Mouse (Mus musculus) bone marrow macrophage, adult 2 months (primary cell): ENCODE measurements around the gene Dusp3. TPM values are rescaled to one million over a fixed set of nuclear protein-coding genes. Genes with fewer than 3 reads are reported as not detected.

ENCODE experiments used
- H3K27ac ChIP-seq: 2 replicates; pipeline ENCODE4 v1.5.1; 2012; ENCODE audit warnings: low read depth, low read length; ENCODE audit not compliant: insufficient read depth
- H3K4me1 ChIP-seq: 2 replicates; pipeline ENCODE4 v1.6.1; 2012; ENCODE audit warnings: low read length; ENCODE audit not compliant: control insufficient read depth, insufficient read depth
- H3K4me3 ChIP-seq: 2 replicates; pipeline ENCODE4 v1.5.1; 2012; ENCODE audit warnings: mild to moderate bottlenecking, low read length, moderate library complexity; ENCODE audit not compliant: insufficient read depth
- CTCF ChIP-seq: IDR thresholded peaks from 2 replicates; pipeline ENCODE4 v1.5.1; 2012; ENCODE audit warnings: low read depth, mild to moderate bottlenecking, low read length, moderate library complexity
- POLR2A ChIP-seq: IDR thresholded peaks from 2 replicates; pipeline ENCODE4 v1.6.1; 2012; ENCODE audit warnings: mild to moderate bottlenecking, low read depth, low read length, borderline replicate concordance
- polyA plus RNA-seq: library from polyadenylated mRNA; stranded (reverse); fragments of >200 nt; gene quantifications from 2 replicates; pipeline ENCODE4 v1.2.4, GENCODE M21; 2012; ENCODE audit not compliant: missing spikeins, insufficient read depth, insufficient read length

The Dusp3 gene
- polyA plus RNA-seq, 1 experiment, result 79.3 TPM

DNA sequence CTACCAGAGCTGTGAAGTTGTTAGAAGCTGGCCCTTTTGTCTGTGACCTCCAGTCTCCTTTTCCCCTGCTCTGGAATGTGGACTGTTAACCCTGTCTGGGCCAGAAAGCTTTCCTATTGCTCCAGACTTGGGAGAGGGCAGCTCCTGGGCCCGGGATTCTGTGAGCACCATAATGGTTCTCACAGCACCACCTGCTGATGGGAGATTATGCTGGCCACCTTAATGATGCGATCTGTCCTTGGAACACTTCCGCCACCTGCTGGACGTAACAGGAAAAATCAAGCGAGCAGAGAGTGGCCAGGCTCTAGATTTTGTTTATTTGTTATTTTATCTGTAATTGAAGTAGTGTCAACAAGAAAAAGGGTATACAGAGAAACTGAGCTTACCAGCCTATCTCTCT, 18.0 kb downstream of the Dusp3 start:
- no peak overlapping the region for H3K27ac ChIP-seq
- H3K4me1 ChIP-seq, result peaks cover 36% of the 10 kb centered on the region
- H3K4me3 ChIP-seq, result no peak overlapping the region
- TF ChIP-seq POLR2A (no peak), CTCF (peak; percentile 99)

DNA sequence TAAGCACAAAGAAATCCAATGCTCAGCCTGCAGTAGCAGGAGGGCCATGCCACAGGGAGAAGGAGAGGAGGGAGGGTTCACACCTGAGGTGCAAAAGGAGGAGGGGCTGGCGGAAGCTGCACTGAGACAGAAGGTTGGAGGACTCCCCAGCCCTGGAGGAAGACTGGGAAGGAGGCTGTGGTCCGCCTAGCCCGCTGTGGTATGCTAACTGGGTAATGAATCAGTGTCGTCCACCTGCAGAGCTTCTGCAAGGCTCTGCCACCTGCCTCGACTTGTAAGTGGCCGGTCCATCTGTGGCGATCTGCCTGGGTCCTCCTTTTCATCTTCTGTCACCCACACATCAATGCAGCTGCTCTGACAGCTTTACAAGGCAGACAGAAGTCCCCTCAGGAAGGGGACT, 18.5 kb downstream of the Dusp3 start:
- Histone ChIP-seq H3K4me1 (peaks cover 32% of the 10 kb centered on the region), H3K27ac (no peak overlapping the region), H3K4me3 (no peak overlapping the region)
- TF ChIP-seq CTCF (no peak), POLR2A (no peak)

DNA sequence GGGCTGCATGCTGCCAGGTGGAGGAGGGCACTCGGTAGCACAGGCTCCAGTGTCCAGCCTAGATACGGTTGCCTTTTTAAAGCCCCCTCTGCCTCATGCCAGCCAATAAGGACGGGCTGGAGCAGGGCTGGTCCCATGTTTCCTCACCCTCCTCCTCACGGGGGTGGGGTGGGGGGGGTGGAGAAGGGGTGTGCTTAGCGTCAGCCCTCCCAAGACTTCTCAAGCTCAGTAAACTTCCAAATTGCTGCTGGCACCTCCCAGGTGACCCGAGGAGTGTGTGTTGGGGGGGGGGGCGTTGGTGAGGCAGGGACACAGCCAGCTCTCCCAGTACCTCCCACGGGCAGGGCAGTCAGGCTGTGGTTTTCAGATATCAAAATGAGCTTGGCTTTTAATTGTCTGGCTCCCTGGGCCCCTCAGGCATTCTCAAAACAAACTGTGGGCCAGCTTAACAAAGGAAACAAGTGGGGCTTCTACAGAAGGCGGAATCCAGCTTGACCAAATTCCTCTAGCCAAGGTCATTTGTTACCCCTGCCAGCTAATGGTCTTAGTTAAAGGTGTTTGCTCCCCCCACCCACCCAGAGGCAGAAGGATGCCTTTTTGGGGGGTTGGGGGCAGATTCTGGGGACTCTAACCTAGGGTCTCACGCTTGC, 19.7 kb downstream of the Dusp3 start, which contains the start of gene Sost:
Gene Sost, minus strand, starts transcription at position 51 of the 650 bp plus-strand sequence.
- TF ChIP-seq CTCF (no peak), POLR2A (no peak)
- Histone ChIP-seq H3K4me1 (peaks cover 19% of the 10 kb centered on the region), H3K27ac (no peak within 1 kb of the TSS), H3K4me3 (no peak within 1 kb of the TSS)

DNA sequence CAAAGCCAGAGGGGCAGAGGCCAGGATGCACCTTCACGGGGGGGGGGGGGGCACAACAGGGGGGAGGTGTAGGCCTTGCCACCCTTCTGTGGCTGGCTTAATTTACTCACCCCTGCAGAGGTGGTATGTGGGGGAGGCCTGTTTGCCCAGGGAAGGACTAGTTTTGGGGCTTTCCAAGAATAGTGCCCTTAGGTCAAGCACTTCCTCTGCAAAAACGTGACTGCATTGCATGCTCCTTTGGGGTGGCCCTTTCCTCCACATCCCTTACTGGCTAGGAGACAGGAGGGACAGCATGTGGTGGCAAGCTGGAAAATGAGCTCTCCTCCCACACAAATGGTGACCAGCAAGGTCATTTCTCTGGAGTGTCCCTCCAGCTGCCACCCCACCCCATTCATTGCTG, 21.3 kb downstream of the Dusp3 start:
- Histone ChIP-seq H3K4me3 (no peak overlapping the region), H3K4me1 (peaks cover 10% of the 10 kb centered on the region), H3K27ac (no peak overlapping the region)
- TF ChIP-seq POLR2A, result no peak
- no peak for TF ChIP-seq CTCF

DNA sequence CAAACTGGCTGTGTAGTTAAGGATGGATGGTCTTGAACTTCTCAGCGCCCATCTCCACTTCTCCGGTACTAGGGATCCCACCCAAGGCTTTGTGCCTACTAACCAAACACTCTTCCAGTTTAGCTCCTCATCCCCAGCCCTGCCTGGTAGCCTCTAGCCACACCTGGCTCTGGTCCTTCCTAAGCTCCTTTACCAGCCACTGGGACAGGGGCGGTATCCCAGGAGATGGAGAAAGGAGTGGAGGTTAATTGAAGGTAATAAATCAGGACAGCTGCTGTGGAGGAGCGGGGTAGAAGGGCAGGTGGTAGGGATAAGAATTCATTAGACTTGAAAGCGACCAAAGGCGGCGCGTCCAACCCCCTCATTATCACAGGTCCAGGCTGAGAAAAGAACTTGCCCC, 22.2 kb downstream of the Dusp3 start:
- no peak overlapping the region for H3K4me3 ChIP-seq
- H3K4me1 ChIP-seq, result peaks cover 10% of the 10 kb centered on the region
- TF ChIP-seq POLR2A (no peak), CTCF (no peak)
- no peak overlapping the region for H3K27ac ChIP-seq

- H3K27ac ChIP-seq, result no peak overlapping the region
- no peak for TF ChIP-seq CTCF
- TF ChIP-seq POLR2A, result no peak
- peak overlapping the region; percentile 54 for H3K4me3 ChIP-seq
- peaks cover 10% of the 10 kb centered on the region for H3K4me1 ChIP-seq
These were observed 23.1 kb downstream of the Dusp3 start for GRCm38 (mm10) chr11:101963473-101964291.

DNA sequence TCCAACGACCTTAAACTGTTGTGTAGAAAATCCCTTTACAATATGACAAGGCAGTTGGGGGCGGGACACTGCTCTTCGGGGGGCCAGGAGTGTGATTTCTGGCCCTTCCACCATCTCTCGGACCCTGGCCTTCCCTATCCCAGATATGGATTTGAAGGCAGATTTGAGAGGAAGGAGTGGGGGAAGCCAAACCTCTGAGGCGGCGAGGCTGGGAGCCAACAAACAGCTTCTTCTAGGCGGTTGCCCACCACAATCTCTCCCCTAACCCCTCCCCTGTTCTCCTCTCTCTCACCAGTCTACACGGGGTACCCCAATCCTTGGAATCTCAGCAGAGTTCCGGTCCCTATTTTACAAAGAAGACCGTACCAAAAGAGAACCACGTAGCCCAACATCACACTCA, 23.8 kb downstream of the Dusp3 start:
- Histone ChIP-seq H3K4me1 (peaks cover 10% of the 10 kb centered on the region), H3K27ac (no peak overlapping the region), H3K4me3 (no peak overlapping the region)
- TF ChIP-seq CTCF, result no peak
- TF ChIP-seq POLR2A, result no peak

- Histone ChIP-seq H3K27ac (no peak overlapping the region), H3K4me3 (no peak overlapping the region), H3K4me1 (peaks cover 25% of the 10 kb centered on the region)
- TF ChIP-seq POLR2A (no peak), CTCF (no peak)
These were observed 29.3 kb downstream of the Dusp3 start for GRCm38 (mm10) chr11:101957476-101957875.

DNA sequence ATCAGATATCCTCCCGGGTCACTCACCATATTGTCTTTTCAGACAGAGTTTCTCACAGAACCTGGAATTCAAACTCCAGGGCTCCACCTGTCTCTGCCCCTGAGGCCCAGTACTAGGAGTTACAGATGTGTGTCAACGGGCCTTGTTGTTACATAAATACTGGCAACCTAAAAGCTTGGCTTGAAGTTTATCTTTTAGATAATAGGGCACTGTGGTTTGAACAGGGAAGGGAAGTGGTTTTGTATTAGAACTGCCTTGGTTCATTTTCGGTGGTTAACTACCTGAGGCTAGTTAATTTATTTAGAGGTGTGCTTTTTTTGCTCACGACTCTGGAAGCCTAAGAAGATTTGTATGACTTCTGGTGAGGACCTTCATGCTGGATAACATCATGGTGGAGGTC, 33.4 kb downstream of the Dusp3 start:
- Histone ChIP-seq H3K4me1 (peaks cover 34% of the 10 kb centered on the region), H3K27ac (peak overlapping the region; percentile 83), H3K4me3 (no peak overlapping the region)
- TF ChIP-seq POLR2A (no peak), CTCF (no peak)

DNA sequence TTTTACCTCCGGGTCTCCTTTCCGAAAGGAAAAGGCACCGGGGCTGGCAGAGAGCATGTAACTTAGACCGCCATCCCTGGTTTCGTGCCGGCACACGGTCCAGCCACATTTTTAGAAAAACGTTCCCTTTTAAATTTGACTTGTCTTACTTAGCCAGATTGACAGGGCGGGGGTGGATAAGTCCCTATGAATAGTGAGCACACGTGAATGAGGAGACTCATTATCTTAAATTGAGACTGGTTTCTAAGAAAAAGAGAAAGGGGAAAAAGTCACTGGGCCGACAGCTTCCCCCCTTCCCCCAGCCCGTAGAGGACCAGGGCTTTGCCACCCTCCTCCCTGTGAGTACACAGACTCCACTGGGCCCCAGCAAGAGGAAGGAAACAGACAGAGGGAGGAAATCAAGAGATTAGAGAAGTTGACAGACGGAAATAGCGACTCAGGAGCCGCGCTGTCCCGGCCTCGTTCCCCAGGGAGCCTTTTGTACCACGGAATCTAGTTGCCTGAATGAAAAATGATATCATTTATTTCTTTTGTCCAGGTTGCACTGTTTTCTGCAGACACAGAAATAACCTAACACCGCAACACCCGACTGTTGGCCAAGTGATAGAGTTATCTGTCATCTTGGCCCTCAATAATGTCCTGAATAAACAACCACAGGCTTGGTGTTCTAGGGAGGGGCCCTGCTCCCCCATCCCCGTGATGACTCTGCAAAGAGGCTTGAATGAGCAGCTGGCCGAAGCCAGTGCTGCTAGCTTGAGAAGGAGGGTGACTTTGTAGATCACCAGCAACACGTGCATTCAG, 34.1 kb downstream of the Dusp3 start:
- peaks cover 34% of the 10 kb centered on the region for H3K4me1 ChIP-seq
- no peak for TF ChIP-seq POLR2A
- TF ChIP-seq CTCF, result no peak
- no peak overlapping the region for H3K4me3 ChIP-seq
- peak overlapping the region; percentile 83 for H3K27ac ChIP-seq
